Mouse (Mus musculus) retina, embryonic 14.5 days (tissue): ENCODE measurements at regions not wholly inside any gene's neighbourhood (a gene's known extent, or its start where the extent isn't known, plus 50 kb on each side); places are given as distances from the start of the nearest gene placed in this dataset.

ENCODE experiments used
- DNase-seq: peaks from one replicate; pipeline ENCODE4 v3.0.0-alpha.2; 2015; ENCODE audit warnings: low spot score

DNA sequence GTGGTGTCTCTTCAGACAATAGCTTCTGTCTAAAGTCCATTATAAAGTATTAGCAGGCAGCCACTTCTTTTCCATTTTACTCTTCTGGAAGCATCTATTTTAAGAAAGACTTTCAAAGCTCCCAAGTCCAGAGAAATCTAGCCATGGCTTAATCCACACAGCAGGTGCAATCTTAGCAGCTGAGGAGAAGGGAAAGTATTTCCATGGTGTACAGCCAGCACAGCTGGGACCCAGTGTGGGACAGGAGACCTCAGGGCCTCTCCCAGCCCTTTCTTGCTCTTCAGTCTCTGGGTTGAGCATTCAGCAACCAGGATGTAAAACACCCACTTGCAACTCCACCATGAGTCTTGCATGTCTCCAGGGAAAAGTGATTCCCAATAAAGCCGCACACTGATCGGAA lies 202.8 kb downstream of the Gadd45g start:
- no peak for DNase-seq

DNA sequence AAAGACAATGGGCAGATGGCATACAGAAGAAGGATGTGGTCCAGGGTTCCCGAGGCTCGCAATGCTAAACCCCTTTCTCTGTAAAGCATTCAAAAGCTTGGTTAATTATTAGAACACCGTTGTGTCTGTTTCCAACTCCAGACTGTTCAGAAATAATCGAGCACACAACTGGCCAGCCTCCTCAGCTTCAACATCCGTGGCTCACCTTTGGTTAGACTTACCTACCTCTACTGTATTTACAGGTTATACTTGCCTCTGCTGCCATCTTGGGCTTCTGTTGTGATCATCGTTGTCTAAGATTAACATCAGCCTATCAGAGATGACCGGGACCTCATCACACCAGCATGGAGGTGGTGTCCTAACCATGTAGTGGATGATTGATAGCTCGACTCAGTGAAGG lies 209.3 kb downstream of the Gadd45g start:
- no peak for DNase-seq

DNA sequence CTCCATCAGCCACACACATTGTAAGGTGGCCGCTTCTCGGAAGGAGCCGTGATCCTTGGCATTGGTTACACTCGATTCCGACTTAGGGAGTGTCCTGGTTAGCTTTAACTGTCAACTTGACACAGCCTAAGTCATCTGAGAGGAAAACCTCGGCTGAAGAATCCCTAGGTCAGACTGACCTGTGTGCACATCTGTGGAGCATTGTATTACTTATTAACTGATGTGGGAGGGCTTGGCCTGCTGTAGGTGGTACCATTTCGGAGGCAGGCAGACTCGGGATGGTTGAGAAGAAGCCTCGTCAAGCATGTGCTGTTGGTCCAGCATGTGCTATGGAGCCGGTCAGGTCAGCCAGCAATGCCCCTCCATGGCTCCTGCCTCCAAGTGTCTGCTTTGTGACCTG lies 211.0 kb downstream of the Gadd45g start:
- DNase-seq: no peak

DNA sequence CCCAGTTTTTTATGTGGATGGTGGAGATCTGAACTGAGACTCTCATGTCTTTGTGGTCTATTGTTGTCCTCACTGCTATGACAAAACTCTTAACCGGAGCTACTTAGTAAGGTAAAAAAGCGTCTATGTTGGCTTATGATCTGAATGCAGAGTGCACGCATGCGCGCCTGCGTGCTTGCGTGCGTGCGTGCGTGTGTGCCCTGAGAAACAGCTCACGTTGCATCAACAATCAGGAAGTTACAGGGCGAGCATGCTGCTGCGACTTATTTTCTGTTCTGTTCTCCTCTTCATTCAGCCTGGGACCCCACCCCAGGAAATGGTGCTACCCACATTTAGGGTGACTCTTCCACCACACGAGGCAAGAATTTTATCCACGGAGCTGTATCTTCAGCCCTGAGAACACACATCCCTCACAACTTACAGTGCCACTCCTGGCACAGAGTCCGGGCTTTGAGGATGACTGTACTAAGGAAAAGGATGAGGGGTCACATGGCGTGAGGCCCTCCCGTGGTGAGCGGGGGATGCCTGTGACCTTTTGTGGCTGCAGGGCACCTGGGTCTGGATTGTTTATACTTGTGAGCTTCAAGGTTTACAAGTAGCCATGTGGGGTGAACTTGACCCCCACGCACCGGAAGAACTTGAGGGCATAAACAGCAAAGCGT lies 213.4 kb downstream of the Gadd45g start:
- DNase-seq: no peak

DNA sequence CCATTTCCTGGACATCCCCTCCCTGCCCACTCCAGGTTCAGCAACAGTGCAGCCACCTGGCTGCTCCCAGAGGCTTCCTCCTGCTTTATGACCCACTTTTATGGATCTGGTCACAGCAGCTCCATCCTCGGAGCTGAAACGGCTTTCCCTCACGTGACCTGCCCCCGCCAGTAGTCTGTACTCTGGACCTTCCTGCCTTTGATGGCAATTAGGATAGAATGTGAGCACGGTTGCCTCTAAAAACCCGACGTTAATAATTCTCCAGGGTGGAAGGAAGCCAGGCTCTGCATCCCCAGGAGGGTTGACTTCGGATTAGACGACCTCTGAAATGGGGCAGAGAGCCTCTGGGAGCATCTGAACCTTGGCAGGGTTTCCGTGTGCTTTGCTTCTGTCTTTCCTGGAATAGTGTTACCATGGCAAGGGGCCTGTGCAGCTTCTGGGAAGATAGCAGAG lies 214.0 kb downstream of the Gadd45g start:
- DNase-seq: peak; percentile 22

DNA sequence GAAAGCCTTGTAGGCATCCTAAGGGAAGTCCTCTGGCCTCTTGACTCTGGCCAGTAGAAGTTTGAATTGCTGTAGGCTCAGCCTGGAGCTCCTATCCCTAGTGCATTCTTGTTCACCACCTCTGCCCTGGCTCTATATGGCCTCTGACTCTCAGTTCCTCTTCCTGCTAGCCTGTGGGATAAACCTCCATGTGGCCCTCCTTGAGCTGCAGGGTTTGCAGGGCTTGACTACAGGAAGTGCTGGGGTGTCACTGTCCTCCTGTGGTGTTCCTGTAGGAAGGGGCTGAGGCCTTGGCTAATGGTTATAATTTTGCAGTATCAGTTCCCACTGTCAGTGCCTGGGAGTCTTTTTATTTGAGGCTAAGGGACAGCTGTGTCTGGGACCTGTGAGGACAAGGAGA lies 215.0 kb downstream of the Gadd45g start:
- DNase-seq: no peak

DNA sequence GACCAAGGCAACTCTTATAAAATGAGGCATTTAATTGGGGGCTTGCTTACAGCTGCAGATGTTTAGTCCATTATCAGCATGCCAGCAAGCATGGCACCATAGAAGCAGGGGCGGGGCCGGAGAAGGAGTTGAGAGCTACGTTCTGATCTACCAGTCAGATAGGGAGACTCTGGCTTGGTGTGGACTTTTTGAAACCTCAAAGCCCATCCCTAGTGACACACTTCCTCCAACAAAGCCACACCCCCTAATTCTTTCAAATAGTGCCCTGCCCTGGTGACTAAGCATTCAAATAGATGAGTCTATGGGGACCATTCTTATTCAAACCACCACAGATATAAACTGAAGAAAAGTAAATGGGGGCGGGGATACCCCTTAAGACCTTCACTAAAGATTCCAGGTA lies 215.4 kb downstream of the Gadd45g start:
- DNase-seq: no peak

DNA sequence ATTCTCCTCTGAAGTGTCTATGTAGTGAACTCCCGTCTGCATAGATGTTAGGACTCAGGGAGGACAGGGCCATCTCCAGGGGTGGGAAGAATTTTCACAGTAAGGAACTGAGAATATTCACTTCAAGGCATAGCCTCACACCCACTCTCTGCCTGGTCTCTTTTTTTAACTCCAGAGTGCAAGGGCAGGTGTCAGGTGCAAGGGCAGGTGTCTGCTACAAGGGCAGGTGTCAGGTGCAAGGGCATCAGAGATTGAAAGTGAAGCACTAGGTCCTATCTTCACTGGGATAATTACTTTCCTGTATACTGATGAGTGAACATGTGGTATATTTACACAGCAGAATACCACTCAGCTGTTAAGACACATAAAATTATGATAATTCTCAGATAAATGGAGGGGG lies 216.1 kb downstream of the Gadd45g start:
- DNase-seq: no peak

DNA sequence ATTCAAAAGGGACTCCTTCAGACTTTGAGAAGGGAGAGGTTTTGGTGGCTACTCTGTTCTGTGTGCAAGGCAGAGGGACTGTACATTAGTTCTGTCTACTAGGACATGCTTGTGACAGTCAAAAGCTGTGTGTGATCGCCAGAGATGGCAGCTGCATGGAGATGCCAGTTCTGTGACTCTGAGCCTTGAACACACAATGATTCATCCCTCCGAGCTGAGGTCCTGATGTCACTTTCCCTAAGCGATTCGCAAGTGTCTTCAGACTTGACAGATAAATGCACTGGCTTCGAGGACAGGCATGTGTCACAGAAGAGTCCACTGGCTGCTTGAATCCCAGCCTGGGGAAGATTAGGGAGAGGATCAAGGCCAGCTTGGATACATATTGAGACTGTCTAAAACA lies 218.8 kb downstream of the Gadd45g start:
- no peak for DNase-seq

DNA sequence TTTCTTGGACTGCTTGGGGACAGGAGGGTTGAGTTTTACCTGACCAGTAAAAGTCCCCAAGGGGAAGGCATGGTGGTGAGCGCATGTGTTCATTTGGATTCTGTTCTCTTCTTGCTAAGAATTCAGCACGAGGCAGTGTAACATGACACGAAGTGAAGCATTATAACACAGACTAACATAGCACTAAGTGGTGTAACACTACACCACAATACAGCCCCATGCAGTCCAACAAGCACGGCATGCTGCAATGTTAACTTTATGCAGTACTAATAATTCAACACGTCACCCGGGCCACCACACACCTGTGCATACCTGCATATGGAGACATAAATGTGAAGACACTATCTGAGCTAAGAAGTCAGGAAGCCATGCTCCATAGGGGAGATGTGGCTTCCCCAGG lies 219.2 kb downstream of the Gadd45g start:
- no peak for DNase-seq

DNA sequence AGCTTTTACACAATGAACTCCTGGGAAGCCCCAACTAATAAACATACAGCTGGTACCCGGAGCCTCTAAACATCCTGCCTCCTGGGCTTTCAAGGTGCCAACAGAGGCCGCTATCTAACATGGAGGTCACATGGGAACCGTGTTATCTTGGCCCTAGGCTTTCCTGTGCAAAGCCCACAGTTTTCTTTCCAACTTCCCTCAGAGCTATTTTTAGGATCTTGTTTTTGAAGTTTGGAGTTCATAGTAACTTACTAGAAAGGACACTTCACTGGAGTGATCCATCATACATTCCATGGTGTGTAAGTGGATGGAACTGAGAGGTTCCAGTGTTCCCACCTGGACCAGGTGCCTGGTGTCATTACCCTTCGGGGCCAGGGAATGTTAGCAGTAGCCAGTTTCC lies 220.6 kb downstream of the Gadd45g start:
- DNase-seq: no peak

DNA sequence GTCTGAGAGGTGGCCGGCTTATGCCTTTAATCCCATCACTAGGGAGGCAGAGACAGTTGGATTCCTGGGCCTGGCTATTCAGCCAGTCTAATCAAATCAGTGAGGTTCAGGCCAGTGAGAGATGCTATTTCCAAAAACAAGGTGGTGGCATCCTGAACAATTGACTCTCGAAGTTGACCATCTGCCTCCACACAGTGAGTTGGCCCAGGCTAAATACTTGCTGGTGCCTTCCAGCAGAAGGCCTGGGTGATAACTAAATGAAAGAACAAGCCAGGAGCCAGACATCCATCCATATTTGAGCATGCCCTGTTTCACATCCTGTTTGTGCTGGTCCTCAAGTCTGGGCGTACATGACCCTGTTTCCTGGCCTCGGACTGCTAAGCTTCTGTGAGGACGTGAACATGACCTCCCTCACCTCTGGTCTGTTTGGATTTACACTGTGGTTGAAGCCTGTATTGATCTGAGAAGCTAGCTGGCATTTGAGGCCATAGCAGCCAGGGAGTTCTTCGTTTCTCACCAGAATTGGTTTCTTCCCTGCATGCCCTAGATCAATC lies 222.5 kb downstream of the Gadd45g start:
- no peak for DNase-seq

DNA sequence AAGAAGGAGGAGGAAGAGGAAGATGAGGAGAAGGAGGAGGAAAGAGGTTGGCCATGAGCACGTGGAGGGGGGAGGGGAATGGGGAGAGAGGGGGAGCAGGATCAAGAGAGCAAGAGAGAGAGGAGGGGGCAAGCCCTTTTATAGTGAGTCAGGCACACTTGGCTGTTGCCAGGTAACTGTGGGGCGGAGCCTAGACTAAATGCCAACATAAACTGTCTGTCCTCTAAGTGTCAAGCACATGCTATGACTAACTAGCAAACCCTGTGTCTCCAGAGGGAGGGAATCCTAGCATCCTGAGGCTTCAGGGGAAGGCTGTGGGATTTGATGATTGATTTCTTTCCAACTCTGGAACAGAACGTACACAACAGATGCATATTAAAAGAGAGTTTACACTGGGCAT lies 223.2 kb downstream of the Gadd45g start:
- no peak for DNase-seq

DNA sequence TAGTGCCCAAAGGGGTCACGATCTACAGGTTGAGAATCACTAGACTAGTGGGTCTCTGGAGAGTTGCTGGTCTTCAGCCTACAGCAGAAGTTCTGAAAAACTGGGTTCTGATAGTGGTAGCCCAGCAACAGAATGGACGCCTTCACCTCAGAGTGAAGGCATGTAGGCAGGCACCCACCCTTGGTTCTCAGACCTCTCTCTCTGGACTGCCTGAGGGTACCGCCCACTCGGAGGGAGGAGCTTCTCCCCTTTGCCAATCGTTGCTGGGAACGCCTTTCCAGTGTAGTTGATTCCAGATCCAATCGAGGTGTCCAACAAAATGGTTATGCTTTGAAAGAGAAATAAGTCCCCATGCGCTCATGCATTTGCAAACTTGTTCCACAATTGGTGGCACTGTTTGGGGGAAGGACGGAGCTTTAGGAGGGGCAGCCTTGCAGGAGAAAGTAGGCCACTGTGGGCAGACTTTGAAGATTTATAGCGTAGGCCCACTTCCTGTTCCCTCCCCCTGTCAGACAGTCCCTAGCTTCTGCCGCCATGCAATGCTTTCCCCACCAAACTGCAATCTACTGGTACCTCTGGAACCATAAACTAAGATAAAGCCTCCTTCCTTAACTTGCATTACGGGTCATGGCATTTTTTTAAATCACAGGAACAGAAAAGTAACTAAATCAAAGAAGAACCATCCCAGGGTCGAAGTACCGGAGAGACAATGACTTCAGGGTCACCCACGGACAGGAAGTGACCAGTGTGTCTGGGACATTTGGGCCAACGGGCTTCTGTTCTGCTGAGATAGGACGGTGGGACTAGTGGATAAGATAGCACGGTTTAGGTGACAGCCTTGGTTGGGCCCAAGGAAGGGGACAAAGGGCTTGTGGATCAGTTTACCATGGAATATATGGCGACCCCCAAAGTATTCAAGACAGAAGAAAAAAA lies 224.5 kb downstream of the Gadd45g start:
- DNase-seq: no peak

DNA sequence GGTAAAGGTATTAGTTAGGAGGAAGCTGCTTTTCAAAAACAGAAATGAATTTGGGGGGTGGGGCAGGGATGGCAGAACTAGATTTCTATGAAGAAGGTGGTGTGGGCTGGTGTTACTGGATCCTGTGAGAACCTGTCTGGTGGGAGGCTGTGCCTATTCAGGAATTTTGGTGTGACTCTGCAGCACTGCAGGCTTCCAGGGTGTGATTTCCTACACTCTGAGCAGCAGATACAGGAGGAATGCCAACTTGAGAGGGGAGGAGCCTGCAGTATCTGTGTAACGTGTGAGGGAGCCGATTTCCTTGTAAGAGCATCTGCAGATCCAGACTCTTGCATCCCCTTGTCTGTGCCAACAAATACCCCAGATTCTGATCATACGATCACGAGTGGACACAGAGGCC lies 231.1 kb downstream of the Gadd45g start:
- DNase-seq: no peak

DNA sequence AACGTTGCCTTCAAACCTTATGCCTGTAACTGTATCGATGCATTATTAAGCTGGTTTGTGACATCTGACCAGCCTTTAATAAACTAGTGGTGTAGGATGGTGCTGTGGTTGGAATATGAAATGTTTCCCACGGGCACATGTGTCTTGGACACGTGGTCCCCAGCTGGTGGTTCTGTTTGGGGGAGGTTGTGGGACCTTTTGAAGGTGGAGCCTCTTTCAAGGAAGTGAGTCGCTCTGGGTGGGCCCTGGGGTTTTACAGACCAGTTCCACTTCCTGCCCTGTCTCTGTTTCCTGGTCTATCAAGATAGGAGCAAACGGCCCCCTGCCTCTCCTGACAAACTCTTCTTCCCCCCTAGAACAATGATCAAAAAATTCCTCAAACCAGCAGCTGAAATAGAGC lies 232.1 kb downstream of the Gadd45g start:
- DNase-seq: no peak

DNA sequence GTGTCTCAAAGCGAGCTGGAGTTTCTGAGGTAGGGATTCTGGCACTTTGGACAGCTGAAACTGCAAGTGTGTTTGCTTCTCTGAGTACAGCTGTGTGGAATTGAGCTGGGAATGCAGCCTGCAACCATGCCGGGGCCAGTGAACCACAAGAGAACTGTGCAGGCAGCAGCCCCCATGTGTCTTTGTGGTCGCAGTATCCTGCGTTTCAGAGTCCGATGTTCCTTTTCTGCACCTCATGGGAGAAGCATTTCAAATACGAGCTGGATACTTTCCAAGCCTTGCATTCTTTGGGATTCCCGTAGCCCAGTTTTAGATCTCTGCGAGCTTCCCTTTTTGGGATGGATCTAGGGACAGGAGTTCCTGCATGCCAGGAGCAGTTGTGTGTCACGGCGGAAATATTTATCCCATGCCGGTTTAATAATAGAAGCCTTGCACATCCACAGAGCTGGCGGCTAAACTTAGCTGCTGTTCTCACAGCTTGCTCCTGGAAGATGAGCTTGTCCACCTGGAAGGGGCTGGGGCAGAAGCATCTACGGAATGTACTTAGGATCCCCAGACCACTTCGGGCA lies 233.3 kb downstream of the Gadd45g start:
- no peak for DNase-seq

DNA sequence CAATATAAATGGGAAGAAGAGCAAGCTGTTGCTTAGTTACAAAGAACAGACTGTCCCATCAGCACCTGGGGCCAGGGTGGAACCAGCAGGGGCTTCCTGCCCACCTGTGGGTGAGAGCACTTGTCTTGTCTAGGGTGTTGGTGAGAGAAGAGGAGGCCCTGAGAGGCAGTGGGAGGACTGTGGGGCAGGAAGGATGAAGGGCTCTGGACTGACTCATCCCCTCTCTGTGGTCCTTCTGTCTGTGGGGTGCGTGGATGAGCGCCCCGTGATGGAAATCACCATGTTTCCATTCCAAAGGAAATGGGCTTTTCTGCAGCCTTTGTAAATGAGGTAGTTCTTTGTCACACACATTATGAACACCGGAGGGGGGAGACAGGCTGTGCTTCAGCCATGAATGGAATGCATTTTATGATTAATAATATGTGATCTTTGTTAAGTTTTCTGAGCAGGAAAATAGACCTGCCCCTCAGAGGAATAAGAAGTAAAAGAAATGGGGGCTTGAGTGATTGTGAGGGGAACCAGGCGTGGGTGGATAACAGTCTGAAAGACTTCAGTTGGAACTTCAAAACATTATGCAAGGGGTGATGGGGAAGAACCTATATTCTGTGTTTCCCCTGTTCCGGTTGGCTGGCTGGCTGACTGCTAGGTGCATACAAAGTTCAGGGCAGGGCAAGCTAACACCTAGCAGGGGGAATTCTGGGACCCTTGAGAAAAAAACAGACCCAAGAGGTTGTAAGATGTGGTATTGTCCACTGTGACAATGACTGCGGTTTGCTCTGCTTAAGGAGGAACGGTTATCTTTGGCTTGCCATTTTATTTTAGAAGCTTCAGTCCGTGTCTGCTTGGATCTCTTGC lies 237.3 kb downstream of the Gadd45g start:
- no peak for DNase-seq

DNA sequence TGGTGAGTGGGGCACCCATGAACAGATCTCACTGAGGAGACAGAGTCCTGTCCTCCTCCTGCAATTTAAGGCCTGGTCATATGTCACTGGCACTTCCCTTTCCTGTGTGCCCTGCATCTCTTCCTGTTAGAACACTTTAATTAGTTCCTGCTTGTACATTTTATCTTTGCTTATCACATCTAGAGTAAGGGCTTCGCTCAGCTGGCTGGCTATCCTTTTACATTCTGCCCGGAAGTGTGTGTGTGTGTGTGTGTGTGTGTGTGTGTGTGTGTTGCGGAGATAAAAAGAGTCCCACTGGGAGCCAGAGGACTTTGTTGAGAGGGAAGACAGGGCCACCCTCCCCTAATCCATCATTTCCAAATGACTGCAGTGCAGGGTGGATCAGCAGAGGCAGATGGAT lies 238.6 kb downstream of the Gadd45g start:
- DNase-seq: no peak

DNA sequence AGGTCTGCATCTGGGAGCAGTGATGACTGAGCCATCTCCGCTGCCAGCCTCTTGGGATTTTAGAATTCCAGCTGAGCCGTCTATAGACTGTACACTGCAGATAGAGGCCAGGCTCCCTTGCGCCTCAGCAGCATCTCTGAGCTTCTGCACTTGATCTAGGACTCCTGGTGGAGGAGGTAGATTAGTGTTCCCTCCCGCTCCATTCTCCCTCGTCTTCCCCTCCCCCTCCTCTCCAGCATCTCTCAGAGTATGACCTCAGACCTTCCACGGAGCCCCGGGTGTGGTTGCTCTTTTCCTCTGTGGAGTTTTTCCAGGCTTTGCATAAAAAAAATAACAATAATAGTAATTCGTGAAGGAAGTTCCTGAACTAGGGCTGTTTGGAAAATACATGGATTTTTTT lies 241.8 kb downstream of the Gadd45g start:
- peak; percentile 33 for DNase-seq

DNA sequence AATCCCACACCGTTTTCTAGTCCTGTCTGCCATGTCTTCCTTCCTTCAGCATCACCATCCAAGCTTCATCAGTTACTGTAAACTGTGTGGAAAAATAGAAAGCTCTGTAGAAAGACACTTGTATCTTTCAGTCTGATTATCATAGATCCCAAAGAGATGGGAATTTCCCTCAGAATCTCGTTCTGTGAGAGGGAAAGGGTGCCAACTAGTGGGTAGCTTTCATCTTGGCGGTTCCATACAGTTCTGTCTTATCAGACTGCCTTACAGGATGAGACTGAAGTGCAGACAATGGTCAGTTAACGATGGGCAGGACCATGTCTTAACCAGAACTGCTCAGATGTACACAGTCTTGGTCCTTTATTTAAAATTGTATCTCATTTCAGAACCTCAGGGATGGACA lies 243.9 kb downstream of the Gadd45g start:
- no peak for DNase-seq

DNA sequence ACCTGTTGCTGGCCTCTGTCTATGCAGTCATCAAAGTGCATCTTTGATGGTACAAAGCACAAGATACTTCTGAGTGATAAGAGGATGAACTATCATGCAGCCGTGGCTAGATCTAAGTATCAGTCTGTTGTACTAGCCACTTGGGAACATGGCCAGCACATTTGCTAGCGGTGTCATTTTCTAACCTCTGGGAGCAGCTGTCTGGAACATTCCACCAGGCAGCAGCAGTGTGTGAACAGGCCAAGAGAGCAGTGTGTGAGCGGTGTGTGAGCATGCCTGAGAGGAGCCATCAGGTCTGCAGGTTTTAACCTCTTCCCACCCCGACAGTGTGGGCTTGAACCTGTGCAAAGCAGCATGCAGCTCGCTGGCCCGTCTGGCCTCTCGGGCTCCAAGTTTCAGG lies 248.3 kb downstream of the Gadd45g start:
- no peak for DNase-seq
